Mouse (Mus musculus) forebrain, embryonic 12.5 days (tissue): ENCODE results near the gene Clasrp. TPM values are rescaled to one million over a fixed set of nuclear protein-coding genes. Genes with fewer than 3 reads are reported as not detected.

Source experiments
- ATAC-seq: fragments of 200-750 bp; cut with Nextera tagmentation; 2 replicates; pipeline ENCODE4 v1.8.0; 2017; ENCODE audit warnings: moderate TSS enrichment; ENCODE audit not compliant: low FRiP score
- H3K27ac ChIP-seq: fragments of 300-500 bp; sonication (generic); 2 replicates; pipeline ENCODE4 v1.5.1; 2016; ENCODE audit warnings: mild to moderate bottlenecking
- H3K27me3 ChIP-seq: fragments of 300-500 bp; sonication (generic); 2 replicates; pipeline ENCODE4 v1.6.1; 2016; ENCODE audit warnings: mild to moderate bottlenecking
- H3K36me3 ChIP-seq: fragments of 300-500 bp; sonication (generic); replicated peaks from 2 replicates; pipeline ENCODE4 v1.6.1; 2016; ENCODE audit warnings: mild to moderate bottlenecking
- H3K4me1 ChIP-seq: fragments of 300-500 bp; sonication (generic); 2 replicates; pipeline ENCODE4 v1.6.1; 2016
- H3K4me2 ChIP-seq: fragments of 300-500 bp; sonication (generic); 2 replicates; pipeline ENCODE4 v1.6.1; 2016; ENCODE audit warnings: mild to moderate bottlenecking, moderate library complexity
- H3K4me3 ChIP-seq: fragments of 300-500 bp; sonication (generic); replicated peaks from 2 replicates; pipeline ENCODE4 v1.5.1; 2016; ENCODE audit warnings: mild to moderate bottlenecking
- H3K9ac ChIP-seq: fragments of 300-500 bp; sonication (generic); 2 replicates; pipeline ENCODE4 v1.6.1; 2016; ENCODE audit warnings: mild to moderate bottlenecking
- H3K9me3 ChIP-seq: fragments of 300-500 bp; sonication (generic); 2 replicates; pipeline ENCODE4 v1.6.1; 2016
- WGBS: fragments of 180-500 bp; shearing (Covaris S2); methylation state at CpG from one replicate; pipeline ENCODE4 v1.1.7; 2016; 5-methylcytosine and 5-hydroxymethylcytosine counted together
- polyA plus RNA-seq: library from polyadenylated mRNA; unstranded; fragments of >200 nt; fragmentation: Nextera tagmentation; extraction: Ambion mirVana; gene quantifications from 2 replicates; pipeline ENCODE4 v1.2.1, GENCODE M21; 2016

Gene Clasrp
- polyA plus RNA-seq, 1 experiment from 2014 or later, result 66.3 TPM

GRCm38 (mm10) chr7:19628536-19629360 lies 24.5 kb upstream of the Clasrp start:
- Histone ChIP-seq H3K9ac (peak overlapping the region; percentile 58; the same call in 1 of the 2 replicates), H3K9me3 (no peaks in the 10 kb centered on the region), H3K4me2 (peak overlapping the region; percentile 95), H3K4me3 (peak overlapping the region; percentile 72), H3K27me3 (no peaks in the 10 kb centered on the region), H3K4me1 (peaks cover 11% of the 10 kb centered on the region; the same call in 1 of the 2 replicates), H3K27ac (peak overlapping the region; percentile 78), H3K36me3 (peaks cover 20% of the 10 kb centered on the region)
- peak; percentile 90 for ATAC-seq
- WGBS, result 2% methylated on average over 50 of the region's 57 CpGs

DNA sequence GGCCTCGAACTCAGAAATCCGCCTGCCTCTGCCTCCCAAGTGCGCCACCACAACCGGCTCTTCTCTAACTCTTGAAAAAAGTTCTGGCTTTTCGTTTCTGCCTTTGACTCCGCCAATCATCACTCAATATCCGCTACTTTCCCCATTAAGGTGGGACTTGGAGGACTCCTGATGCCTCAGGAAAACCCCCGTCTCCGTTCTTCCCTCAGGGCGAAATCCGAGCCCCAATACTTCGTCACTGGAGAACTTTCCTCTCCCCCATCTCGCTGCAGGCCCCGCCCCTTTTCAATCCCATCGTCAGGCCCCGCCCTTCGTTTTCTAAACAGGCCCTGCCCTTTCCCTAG lies 23.9 kb upstream of the Clasrp start:
- no peak overlapping the region for H3K9ac ChIP-seq
- ATAC-seq, result no peak

DNA sequence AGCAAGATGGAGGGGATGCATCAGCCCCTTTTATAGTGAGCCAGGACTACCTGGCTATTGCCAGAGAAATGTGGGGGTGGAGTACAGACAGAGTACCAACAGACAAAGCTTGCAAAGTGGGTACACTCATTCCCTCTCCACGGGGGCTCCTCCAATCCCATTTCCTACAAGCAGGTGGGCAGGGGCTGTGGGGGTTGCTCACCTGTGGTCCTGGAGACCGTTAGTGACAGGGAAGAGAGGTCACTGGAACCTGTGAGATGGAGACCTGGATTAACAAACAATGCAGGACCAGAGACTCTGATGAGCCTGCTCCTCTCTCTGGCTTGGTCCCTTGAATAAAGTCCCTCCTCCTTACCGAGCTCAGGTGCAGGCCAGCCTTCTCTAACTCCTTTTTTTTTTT lies 23.4 kb upstream of the Clasrp start:
- H3K9me3 ChIP-seq, result no peaks in the 10 kb centered on the region
- H3K36me3 ChIP-seq, result peaks cover 10% of the 10 kb centered on the region
- no peak overlapping the region for H3K9ac ChIP-seq
- no peaks in the 10 kb centered on the region for H3K27me3 ChIP-seq
- H3K4me1 ChIP-seq, result peaks cover 11% of the 10 kb centered on the region; the same call in 1 of the 2 replicates
- peak overlapping the region; percentile 95; the same call in 1 of the 2 replicates for H3K4me2 ChIP-seq
- WGBS, result 61% methylated on average over 3 of the region's 3 CpGs
- ATAC-seq, result no peak
- H3K4me3 ChIP-seq, result no peak overlapping the region
- no peak overlapping the region for H3K27ac ChIP-seq

More for the DNA sequence above, 23.9 kb upstream of the Clasrp start:
- no peaks in the 10 kb centered on the region for H3K27me3 ChIP-seq
- H3K9me3 ChIP-seq, result no peaks in the 10 kb centered on the region
- H3K4me3 ChIP-seq, result peak overlapping the region; percentile 72
- H3K4me1 ChIP-seq, result peaks cover 11% of the 10 kb centered on the region; the same call in 1 of the 2 replicates
- peak overlapping the region; percentile 95 for H3K4me2 ChIP-seq
- WGBS, result 18% methylated on average over 17 of the region's 17 CpGs
- H3K36me3 ChIP-seq, result peaks cover 14% of the 10 kb centered on the region
- peak overlapping the region; percentile 78; the same call in 1 of the 2 replicates for H3K27ac ChIP-seq

- Histone ChIP-seq H3K27ac (no peak overlapping the region), H3K9me3 (no peaks in the 10 kb centered on the region), H3K4me3 (no peak overlapping the region), H3K4me2 (no peak overlapping the region), H3K9ac (no peak overlapping the region), H3K4me1 (peaks cover 10% of the 10 kb centered on the region), H3K36me3 (no peaks in the 10 kb centered on the region), H3K27me3 (peaks cover 14% of the 10 kb centered on the region)
- no peak for ATAC-seq
- 75% methylated on average over 2 of the region's 2 CpGs for WGBS
These were observed 19.1 kb upstream of the Clasrp start for GRCm38 (mm10) chr7:19623433-19623832.

GRCm38 (mm10) chr7:19622241-19622640 lies 18.0 kb upstream of the Clasrp start:
- Histone ChIP-seq H3K4me3 (no peak overlapping the region), H3K9ac (no peak overlapping the region), H3K4me1 (peaks cover 7% of the 10 kb centered on the region), H3K4me2 (no peak overlapping the region), H3K27ac (no peak overlapping the region), H3K27me3 (peaks cover 14% of the 10 kb centered on the region), H3K9me3 (no peaks in the 10 kb centered on the region), H3K36me3 (no peaks in the 10 kb centered on the region)
- ATAC-seq, result no peak
- WGBS, result 42% methylated on average over 6 of the region's 6 CpGs

- Histone ChIP-seq H3K4me2 (no peak overlapping the region), H3K9ac (no peak overlapping the region), H3K36me3 (no peaks in the 10 kb centered on the region), H3K27ac (no peak overlapping the region), H3K4me3 (no peak overlapping the region), H3K9me3 (no peaks in the 10 kb centered on the region), H3K27me3 (peaks cover 14% of the 10 kb centered on the region), H3K4me1 (peaks cover 7% of the 10 kb centered on the region)
- 91% methylated on average over 7 of the region's 7 CpGs for WGBS
- ATAC-seq, result no peak
These were observed 16.5 kb upstream of the Clasrp start for GRCm38 (mm10) chr7:19620811-19621210.

DNA sequence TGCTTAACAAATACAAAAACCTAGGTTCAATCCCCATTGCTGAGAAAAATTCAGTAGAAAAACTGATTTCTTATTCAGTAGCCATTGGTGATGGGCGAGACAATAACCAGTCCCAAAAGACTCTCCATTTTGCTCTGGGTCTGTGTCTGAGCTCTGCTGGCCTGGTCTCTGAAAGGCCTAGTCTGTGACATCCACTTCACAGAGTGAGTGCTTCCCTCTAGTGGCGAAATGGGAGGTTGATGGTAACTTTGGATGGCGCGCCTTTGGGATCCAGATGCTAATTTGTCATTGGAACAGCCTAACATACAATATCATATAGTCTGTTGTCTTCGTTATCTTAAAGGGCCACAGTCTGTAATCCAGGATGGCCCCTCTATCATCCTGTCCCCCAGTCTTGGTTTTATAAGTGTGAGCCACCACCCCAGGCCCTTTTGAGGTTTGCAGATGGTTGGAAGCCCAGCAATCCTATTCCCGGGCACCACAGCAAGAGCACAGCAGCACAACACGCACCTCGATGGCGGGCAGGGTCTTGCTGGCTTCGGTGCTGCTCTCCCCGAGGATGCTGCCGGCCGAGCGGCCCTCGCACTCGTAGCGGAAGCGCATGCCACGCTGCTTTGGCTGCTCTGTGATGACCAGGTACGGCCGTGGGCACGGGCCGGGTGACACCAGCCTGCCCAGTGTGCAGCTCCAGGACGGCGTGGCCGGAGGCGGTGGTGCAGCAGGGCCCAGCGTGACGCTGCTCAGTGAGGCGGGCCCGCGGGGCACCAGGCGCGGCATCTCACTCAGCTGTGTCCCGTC lies 14.9 kb upstream of the Clasrp start:
- H3K27me3 ChIP-seq, result peaks cover 14% of the 10 kb centered on the region
- peak; percentile 89 for ATAC-seq
- peak overlapping the region; percentile 62 for H3K4me2 ChIP-seq
- peaks cover 7% of the 10 kb centered on the region for H3K4me1 ChIP-seq
- H3K9ac ChIP-seq, result peak overlapping the region; percentile 58
- no peaks in the 10 kb centered on the region for H3K9me3 ChIP-seq
- H3K36me3 ChIP-seq, result no peaks in the 10 kb centered on the region; the same call in 1 of the 2 replicates
- 0 out of 2 replicates have a peak overlapping the region, but pooled peaks have one; percentile 25 for H3K27ac ChIP-seq
- peak overlapping the region; percentile 35 for H3K4me3 ChIP-seq
- WGBS, result 2% methylated on average over 35 of the region's 35 CpGs

- WGBS, result 92% methylated on average over 12 of the region's 12 CpGs
- no peaks in the 10 kb centered on the region for H3K9me3 ChIP-seq
- H3K27me3 ChIP-seq, result peaks cover 11% of the 10 kb centered on the region
- H3K9ac ChIP-seq, result no peak overlapping the region
- no peaks in the 10 kb centered on the region; the same call in 1 of the 2 replicates for H3K36me3 ChIP-seq
- no peak overlapping the region for H3K4me2 ChIP-seq
- ATAC-seq, result no peak
- H3K27ac ChIP-seq, result no peak overlapping the region
- H3K4me3 ChIP-seq, result no peak overlapping the region
- peaks cover 7% of the 10 kb centered on the region for H3K4me1 ChIP-seq
These were observed 10.8 kb upstream of the Clasrp start for GRCm38 (mm10) chr7:19615036-19615577.

GRCm38 (mm10) chr7:19610969-19611368 lies 6.7 kb upstream of the Clasrp start:
- no peak for ATAC-seq
- 75% methylated on average over 5 of the region's 5 CpGs for WGBS

DNA sequence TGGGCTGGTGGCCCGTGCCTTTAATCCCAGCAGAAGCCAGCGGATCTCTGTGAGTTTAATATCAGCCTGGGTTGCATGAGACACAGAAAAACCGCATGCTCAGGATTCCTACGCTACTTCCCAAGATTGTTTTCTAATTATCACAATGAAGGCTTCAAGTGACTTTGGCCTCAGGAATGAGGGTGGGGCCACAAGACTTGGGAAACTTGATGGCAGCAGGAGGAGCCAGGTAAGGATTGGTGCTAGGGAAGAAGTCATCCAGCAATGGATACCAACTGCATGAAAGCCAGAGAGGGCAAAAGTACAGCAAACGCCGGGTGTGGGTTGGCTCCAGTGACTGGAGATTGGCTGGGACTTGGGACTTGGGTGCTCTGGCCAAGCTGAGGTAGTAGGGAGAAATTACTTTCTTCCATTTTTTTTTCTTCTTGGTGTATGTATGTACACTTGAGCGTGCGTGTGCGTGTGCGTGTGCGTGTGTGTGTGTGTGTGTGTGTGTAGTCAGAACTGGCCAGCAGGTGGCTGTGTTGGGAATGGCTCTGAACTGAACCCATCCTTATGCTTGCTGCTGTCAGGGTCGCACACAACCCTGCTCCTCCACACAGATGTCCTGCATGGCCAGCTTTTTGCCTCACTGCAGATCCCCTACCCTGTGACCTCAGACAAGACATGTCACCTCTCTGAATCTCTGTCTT lies 5.5 kb upstream of the Clasrp start:
- no peak for ATAC-seq
- H3K27me3 ChIP-seq, result no peaks in the 10 kb centered on the region
- 93% methylated on average over 12 of the region's 12 CpGs for WGBS
- no peak overlapping the region for H3K4me3 ChIP-seq
- H3K36me3 ChIP-seq, result no peaks in the 10 kb centered on the region
- no peaks in the 10 kb centered on the region for H3K9me3 ChIP-seq
- H3K9ac ChIP-seq, result no peak overlapping the region
- H3K4me2 ChIP-seq, result no peak overlapping the region
- no peak overlapping the region for H3K27ac ChIP-seq
- no peaks in the 10 kb centered on the region for H3K4me1 ChIP-seq

More at GRCm38 (mm10) chr7:19610969-19611368, 6.7 kb upstream of the Clasrp start:
- Histone ChIP-seq H3K27ac (no peak overlapping the region), H3K27me3 (no peaks in the 10 kb centered on the region), H3K4me2 (no peak overlapping the region), H3K9ac (no peak overlapping the region), H3K9me3 (no peaks in the 10 kb centered on the region), H3K4me1 (no peaks in the 10 kb centered on the region), H3K4me3 (no peak overlapping the region), H3K36me3 (no peaks in the 10 kb centered on the region; the same call in 1 of the 2 replicates)

GRCm38 (mm10) chr7:19607291-19607690 lies 3.0 kb upstream of the Clasrp start:
- no peaks in the 10 kb centered on the region for H3K9me3 ChIP-seq
- H3K27me3 ChIP-seq, result no peaks in the 10 kb centered on the region
- no peak overlapping the region for H3K4me2 ChIP-seq
- H3K27ac ChIP-seq, result no peak overlapping the region
- peaks cover 16% of the 10 kb centered on the region for H3K4me1 ChIP-seq
- WGBS, result 88% methylated on average over 5 of the region's 5 CpGs
- no peak overlapping the region for H3K4me3 ChIP-seq
- ATAC-seq, result no peak
- H3K9ac ChIP-seq, result no peak overlapping the region
- H3K36me3 ChIP-seq, result peaks cover 9% of the 10 kb centered on the region; the same call in 1 of the 2 replicates
